Mouse (Mus musculus) C2C12 (cell line): Measurements from ENCODE around the gene Bpgm. TPM values are rescaled to one million over a fixed set of nuclear protein-coding genes. Genes with fewer than 3 reads are reported as not detected.

Source experiments
- H3K27me3 ChIP-seq: one replicate; pipeline ENCODE4 v1.6.1; 2011; ENCODE audit not compliant: control insufficient read depth, insufficient read depth, insufficient read length
- H3K36me3 ChIP-seq: one replicate; pipeline ENCODE4 v1.6.1; 2011; ENCODE audit not compliant: control insufficient read depth, insufficient read depth
- H3K4me3 ChIP-seq: one replicate; pipeline ENCODE4 v1.5.1; 2011; ENCODE audit warnings: mild to moderate bottlenecking, control low read depth; ENCODE audit not compliant: poor library complexity, insufficient read depth, severe bottlenecking
- H3K79me2 ChIP-seq: one replicate; pipeline ENCODE4 v1.6.1; 2011; ENCODE audit not compliant: control insufficient read depth, insufficient read depth
- H3K79me3 ChIP-seq: one replicate; pipeline ENCODE4 v1.6.1; 2011; ENCODE audit warnings: low read depth, control low read depth
- H3ac ChIP-seq: one replicate; pipeline ENCODE3; 2011; ENCODE audit warnings: low read depth; ENCODE audit not compliant: control insufficient read depth, insufficient read length
- CEBPB ChIP-seq: IDR thresholded peaks from one replicate; pipeline ENCODE4 v1.6.1; 2011; ENCODE audit warnings: low read depth, mild to moderate bottlenecking, control low read depth, moderate library complexity
- CTCF ChIP-seq: IDR thresholded peaks from one replicate; pipeline ENCODE4 v1.5.1; 2011; ENCODE audit not compliant: control insufficient read depth, insufficient read depth, insufficient read length
- FOSL1 ChIP-seq: IDR thresholded peaks from one replicate; pipeline ENCODE4 v1.8.0; 2011; ENCODE audit warnings: mild to moderate bottlenecking, low read length; ENCODE audit not compliant: poor library complexity, insufficient read depth, severe bottlenecking
- MAX ChIP-seq: IDR thresholded peaks from one replicate; pipeline ENCODE4 v1.6.1; 2011; ENCODE audit warnings: mild to moderate bottlenecking, control low read depth
- MYOD1 ChIP-seq: IDR thresholded peaks from one replicate; pipeline ENCODE4 v1.6.1; 2011; ENCODE audit warnings: low read depth; ENCODE audit not compliant: control insufficient read depth, insufficient read length
- MYOG ChIP-seq: IDR thresholded peaks from one replicate; pipeline ENCODE4 v1.6.1; 2011; ENCODE audit not compliant: control insufficient read depth, insufficient read length; ENCODE audit errors: extremely low read depth
- USF1 ChIP-seq: IDR thresholded peaks from one replicate; pipeline ENCODE4 v1.6.1; 2011; ENCODE audit warnings: low read depth, mild to moderate bottlenecking, control low read depth, moderate library complexity
- polyA plus RNA-seq: library from polyadenylated mRNA; unstranded; fragments of >200 nt; fragmentation: generic; extraction: Trizol; gene quantifications from one replicate; pipeline ENCODE4 v1.2.1, GENCODE M21; 2012; ENCODE audit warnings: missing spikeins

The Bpgm gene
- polyA plus RNA-seq, 1 experiment = 16.1 TPM

DNA sequence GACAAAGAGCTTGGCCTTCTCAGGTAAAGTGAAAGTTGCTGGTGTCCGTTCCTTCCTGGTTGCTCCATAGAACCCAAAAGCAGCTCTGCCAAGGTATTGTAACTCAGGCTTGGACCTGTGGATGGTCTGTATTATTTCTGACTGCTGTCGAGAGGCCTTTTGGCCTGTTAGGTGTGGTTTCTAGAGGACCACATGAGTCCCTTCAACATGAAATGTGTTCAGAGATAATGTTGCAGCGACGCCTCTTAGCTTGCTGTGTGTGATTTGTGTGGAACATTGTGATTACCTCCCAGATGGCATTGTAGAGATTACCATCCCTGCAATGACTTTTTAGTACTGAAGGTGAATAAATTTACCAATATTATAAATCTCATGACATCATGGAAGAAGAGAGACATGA is 32.0 kb downstream of the Bpgm start:
- no peak overlapping the region for H3K4me3 ChIP-seq
- H3K27me3 ChIP-seq = no peaks in the 10 kb centered on the region
- H3K79me2 ChIP-seq = no peaks in the 10 kb centered on the region
- H3K36me3 ChIP-seq = no peaks in the 10 kb centered on the region
- H3K79me3 ChIP-seq = no peaks in the 10 kb centered on the region
- TF ChIP-seq FOSL1 (no peak), MAX (no peak), MYOG (no peak), USF1 (no peak), MYOD1 (no peak), CTCF (no peak), CEBPB (no peak)
- H3ac ChIP-seq = no peak overlapping the region

DNA sequence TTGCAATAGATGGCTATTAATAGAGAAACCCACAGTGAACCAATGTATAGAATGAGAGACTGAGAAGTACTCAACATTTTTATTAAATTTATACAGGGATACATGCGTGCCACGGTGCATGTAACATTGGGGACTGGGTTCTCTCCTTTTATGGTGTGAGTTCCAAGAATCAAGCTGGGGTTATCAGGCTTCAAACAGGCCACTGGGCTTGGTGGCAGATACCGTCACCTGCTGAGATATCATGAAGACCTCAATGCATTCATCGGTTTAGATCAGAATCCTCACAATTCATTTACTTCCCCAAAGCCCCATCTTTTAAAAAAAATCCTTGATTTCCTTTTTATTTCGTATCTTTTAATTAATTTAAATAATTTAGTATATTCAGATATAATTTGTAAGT is 34.3 kb downstream of the Bpgm start:
- Histone ChIP-seq H3K4me3 (no peak overlapping the region), H3K79me2 (no peaks in the 10 kb centered on the region), H3K79me3 (no peaks in the 10 kb centered on the region), H3ac (no peak overlapping the region), H3K27me3 (no peaks in the 10 kb centered on the region), H3K36me3 (no peaks in the 10 kb centered on the region)
- no peak for TF ChIP-seq FOSL1
- TF ChIP-seq CEBPB = no peak
- TF ChIP-seq CTCF = no peak
- TF ChIP-seq MYOD1 = no peak
- TF ChIP-seq USF1 = no peak
- no peak for TF ChIP-seq MAX
- TF ChIP-seq MYOG = no peak

DNA sequence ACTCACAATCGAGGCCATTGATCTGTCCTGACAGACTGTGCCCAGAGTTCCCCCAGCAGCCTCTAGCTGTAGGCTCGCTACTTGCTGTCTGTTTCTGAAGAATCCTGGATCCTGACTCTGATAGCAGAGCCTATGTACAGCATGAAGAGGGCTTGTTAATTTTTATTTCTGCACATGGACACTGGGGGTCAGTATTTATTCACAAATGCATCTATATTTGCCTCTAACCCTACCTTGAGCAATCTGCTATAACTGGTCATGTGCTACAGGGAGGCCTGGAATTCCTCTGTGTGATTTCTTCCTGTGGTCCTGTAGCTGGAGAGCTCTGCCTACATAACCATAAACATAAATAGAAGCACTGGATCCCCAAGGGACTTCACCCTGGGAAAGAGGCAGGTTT is 35.4 kb downstream of the Bpgm start:
- Histone ChIP-seq H3K36me3 (no peaks in the 10 kb centered on the region), H3K79me2 (no peaks in the 10 kb centered on the region), H3K27me3 (no peaks in the 10 kb centered on the region), H3K79me3 (no peaks in the 10 kb centered on the region), H3K4me3 (no peak overlapping the region), H3ac (no peak overlapping the region)
- peak; percentile 7 for TF ChIP-seq CTCF
- peak; percentile 54 for TF ChIP-seq USF1
- TF ChIP-seq CEBPB = peak; percentile 71
- no peak for TF ChIP-seq MYOD1

DNA sequence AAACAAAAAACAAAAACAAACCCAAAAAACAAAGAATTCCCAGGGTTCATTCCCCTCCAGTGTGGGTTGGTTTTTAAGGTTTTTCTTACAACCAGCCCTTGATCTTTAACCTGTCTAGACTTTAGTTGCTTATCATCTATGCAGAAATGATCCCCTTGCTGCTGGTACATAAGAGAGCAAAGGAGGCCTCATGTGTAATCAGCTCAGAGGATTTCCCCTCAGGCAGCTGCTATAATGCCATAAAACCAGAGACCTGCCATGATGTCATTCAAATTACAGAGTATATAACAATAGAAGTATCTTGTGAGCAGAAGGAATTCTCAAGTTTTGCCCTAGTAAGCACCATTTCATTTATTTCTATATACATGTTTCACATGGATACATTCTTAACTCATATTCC is 36.7 kb downstream of the Bpgm start:
- Histone ChIP-seq H3K79me3 (no peaks in the 10 kb centered on the region), H3K36me3 (no peaks in the 10 kb centered on the region), H3K27me3 (no peaks in the 10 kb centered on the region), H3K79me2 (no peaks in the 10 kb centered on the region), H3K4me3 (no peak overlapping the region), H3ac (no peak overlapping the region)
- TF ChIP-seq MAX (no peak), FOSL1 (no peak), MYOD1 (no peak), CEBPB (no peak), CTCF (no peak), MYOG (no peak), USF1 (no peak)

DNA sequence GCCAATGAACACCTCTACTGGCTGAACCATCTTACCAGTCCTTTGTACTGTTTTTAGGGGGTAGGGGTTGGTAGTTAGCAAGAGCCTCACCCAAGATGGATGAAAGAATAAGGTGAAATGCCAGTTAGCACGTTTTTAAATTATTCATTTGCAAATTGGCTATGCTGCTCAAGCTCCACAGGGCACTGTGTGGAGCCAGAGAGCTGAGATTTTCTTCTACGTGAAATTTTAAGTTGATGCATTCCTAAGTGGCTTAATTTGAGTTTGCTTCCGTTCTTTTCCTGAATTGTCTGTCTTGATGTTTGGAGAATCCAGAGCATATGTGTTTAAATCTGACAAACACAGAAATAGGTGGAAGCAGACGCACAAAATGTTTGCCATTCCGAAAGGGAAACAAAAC is 38.6 kb downstream of the Bpgm start:
- no peaks in the 10 kb centered on the region for H3K27me3 ChIP-seq
- H3K36me3 ChIP-seq = no peaks in the 10 kb centered on the region
- H3K79me2 ChIP-seq = no peaks in the 10 kb centered on the region
- H3K79me3 ChIP-seq = no peaks in the 10 kb centered on the region
- no peak overlapping the region for H3K4me3 ChIP-seq
- no peak overlapping the region for H3ac ChIP-seq
- TF ChIP-seq MAX (no peak), MYOG (no peak), CEBPB (no peak), MYOD1 (no peak), FOSL1 (no peak), USF1 (no peak), CTCF (no peak)

DNA sequence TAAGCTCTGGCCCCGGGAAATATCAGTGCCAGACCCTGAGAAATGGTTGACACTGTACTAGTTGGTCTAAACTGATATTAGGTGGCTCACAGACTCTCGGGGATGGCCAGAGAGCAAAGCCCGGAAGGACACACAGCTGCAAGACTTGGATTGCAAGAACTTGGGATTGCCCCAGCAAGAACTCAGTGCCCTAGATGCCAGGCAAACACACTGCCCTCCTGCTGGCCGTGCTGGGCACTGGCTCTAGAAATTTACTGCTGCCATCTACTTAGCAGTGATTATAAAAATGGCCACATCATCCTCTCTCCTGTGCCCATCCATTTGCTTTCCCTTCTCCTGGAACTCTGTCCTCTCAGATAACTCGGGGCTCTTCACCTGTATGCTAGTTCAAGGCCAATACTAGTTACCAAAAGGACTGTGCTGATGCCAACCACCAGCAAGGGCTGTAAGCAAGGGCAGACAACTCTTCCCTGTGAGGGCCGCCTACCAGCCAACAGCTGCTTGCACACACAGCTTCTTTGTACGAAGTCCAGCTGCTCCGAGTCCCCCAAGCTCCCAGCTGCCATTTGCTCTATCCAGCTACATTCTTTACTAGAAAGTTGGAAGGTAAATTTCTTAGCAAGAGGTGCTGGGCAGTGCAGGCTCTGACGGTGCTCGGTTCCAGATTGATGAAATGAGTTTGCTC is 39.2 kb downstream of the Bpgm start:
- no peaks in the 10 kb centered on the region for H3K27me3 ChIP-seq
- no peak for TF ChIP-seq MYOD1
- H3K79me3 ChIP-seq = no peaks in the 10 kb centered on the region

DNA sequence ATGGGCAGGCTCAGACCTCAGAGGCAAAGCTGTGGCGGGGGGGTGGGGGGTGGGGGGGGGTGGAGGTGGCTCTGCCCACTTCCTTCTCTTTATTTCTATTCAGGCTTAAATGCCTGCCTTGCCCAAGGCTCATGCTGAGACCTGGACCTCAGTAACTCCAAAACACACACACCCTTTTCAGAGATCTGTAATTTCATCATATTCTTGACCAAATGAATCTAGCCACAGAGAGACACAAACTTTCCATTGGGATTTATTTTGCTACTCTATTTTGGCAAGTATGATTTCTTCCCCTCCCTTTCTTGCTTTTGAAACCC is 39.7 kb downstream of the Bpgm start:
- Histone ChIP-seq H3K79me2 (no peaks in the 10 kb centered on the region), H3ac (no peak overlapping the region), H3K4me3 (no peak overlapping the region), H3K27me3 (no peaks in the 10 kb centered on the region), H3K79me3 (no peaks in the 10 kb centered on the region), H3K36me3 (no peaks in the 10 kb centered on the region)
- TF ChIP-seq USF1 (no peak), FOSL1 (no peak), MAX (no peak), CTCF (no peak), MYOD1 (no peak), MYOG (no peak), CEBPB (no peak)

More for the DNA sequence above, 39.2 kb downstream of the Bpgm start:
- H3K36me3 ChIP-seq = no peaks in the 10 kb centered on the region
- H3ac ChIP-seq = no peak overlapping the region
- H3K79me2 ChIP-seq = no peaks in the 10 kb centered on the region
- H3K4me3 ChIP-seq = no peak overlapping the region
